Mouse (Mus musculus): Measurements from ENCODE around the gene Pde6d. TPM values are rescaled to one million over a fixed set of nuclear protein-coding genes. Genes with fewer than 3 reads are reported as not detected.

Gene Pde6d
- total RNA-seq, 2 experiments from 2014 or later, result 37.9 to 40.9 TPM

DNA sequence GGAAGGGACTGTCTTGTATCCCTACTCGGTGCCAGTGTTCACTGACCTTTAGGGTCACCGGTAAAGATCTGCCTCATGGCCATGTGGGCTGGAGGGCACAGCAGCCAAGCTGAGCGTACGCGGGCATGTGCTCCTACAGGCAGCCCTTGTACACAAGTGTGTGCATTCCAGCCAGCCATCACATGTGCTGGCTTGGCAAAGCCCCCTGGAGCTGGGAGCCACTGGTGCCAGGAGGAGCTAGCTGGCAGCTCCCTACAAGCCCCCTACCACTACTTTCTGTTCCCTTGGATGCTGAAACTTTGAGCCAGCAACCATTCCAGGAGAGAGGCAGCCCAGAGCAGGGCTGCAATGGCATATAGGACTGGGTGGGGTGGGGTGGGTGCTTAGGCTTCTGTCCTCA is 76.0 kb downstream of the Pde6d start:
- DNase-seq, result no peak
- intact Hi-C loops (cut with DNase I), result no loop called here

DNA sequence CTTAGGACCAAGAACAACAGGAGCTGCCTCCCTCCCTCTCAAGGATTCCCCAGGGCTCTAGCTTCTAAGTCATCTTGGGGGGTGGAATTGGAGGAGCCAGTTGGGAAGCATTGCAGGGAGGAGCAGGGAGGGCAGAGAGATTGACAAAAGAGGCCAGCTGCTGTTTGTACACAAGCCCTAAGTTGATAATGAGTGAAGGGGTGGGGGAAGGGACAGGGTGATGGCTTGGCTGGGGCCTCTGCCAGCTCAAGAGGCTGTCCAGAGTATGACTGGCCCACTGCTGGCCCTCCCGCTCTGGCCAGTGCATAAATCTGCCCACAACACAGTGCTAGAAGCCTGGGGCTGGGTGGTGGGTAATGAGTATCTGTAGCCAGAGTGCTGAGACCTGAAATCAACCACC is 77.0 kb downstream of the Pde6d start:
- DNase-seq, result peak; percentile 76 to 79
- intact Hi-C loops (cut with DNase I), result no loop called here

DNA sequence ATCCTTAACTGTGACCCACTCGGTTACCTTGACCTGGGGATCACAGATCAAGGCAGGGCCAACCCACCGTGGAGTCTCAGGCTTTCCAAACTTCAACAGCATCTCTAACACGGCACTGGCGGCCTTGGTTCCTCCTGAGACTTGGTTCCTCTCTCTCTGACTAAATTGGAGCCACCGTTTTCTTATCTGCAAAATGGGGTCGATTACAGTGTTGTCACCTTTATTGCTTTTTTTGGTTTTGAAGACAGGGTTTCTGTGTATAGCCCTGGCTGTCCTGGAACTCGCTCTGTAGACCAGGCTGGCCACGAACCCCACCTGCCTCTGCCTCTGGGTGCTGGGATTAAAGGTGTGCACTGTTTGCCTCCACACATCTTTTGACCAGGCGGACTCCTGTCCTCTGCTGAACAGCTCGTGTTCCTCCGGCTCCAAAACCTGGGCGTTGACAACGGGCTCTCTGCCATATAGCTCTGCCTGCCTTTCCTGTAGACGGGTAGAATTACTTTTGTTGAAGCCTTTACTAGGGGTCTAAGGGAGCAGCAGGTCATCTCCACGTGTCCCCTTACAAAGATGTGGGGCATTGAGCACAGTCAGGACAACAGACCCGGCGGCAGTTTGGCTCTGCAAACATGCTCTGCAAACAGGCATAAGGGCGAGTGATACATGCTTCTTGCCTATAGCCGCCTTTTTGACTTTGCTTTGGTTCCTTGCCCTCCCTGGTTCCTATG is 77.6 kb downstream of the Pde6d start:
- DNase-seq, result peak; percentile 65 to 69
- intact Hi-C loops (cut with DNase I), result loop anchor here (1.0 kb wide), 1 partner anchor 33 kb away; no protein-coding TSS in a partner anchor

DNA sequence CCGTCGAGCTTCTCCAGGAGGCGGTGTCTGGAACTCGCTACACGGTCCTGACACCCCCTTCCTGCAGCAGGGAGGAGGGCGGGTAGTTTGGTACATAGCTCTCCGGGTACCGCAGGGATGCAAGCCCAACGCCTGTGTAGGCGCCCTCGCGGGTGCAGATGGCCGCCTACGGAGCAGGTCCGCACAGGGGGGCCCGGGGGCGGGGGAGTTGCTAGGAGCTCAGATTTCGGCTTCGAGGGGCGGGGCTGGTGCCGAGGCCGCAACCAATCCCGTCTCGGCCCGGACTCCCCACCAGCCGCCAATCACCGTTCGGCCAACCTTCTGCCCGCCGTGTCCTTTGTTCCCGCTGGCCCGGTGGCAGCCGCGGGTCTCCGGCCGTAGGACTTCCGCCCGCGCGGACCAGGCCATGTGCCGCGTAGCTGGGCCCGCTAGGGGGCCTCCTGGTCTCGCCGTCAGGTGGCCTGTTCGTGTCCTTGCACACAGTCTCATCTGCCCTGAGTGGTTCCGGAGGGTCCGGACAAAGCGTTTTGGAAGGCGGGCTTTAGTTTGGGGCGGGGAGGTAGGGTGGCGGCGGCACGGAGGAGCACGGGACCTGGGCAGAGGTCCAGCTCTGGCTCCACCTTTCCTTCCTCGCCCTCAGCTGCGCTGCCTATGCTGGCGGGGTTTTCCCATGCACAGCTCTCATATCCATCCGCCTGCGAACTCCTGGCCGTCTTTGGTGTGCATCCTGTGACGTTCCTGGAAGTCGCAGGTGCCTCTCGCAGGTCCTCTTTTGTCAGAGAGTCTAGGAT is 78.3 kb downstream of the Pde6d start:
- peak; percentile 97 to 98 for DNase-seq
- intact Hi-C loops (cut with DNase I), result loop anchor here (1.0 kb wide), 1 partner anchor 32 kb away; no protein-coding TSS in a partner anchor

DNA sequence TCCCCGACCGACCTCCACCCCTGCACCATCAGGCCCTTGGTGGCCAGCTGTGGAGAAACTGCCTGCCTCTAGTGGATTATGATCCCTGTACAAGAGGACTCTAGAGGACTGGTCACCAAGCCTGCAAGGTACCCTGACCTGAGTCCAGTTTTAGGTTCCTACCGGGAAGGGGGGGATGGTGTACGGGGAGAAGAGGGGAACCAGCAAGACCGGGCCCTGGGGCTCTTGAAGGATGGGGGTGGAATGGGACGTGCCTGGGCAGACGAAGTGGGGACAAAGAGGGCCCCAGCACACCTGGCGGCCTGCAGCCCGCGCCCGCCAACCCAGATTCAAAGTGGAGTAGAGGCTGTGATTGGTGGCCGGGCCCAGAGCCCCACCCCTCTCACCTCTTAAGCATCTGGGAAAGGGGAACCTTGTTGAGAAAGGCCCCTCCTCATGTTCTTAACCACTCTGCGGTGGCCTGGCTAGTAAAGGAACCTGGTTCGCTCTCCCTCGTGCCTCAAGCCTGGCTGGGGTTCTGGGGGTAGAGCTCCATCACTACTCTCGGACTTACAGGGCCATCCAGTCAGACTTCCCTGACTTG is 79.2 kb downstream of the Pde6d start:
- DNase-seq, result peak in 1 of 2 experiments; percentile 40
- intact Hi-C loops (cut with DNase I), result no loop called here

DNA sequence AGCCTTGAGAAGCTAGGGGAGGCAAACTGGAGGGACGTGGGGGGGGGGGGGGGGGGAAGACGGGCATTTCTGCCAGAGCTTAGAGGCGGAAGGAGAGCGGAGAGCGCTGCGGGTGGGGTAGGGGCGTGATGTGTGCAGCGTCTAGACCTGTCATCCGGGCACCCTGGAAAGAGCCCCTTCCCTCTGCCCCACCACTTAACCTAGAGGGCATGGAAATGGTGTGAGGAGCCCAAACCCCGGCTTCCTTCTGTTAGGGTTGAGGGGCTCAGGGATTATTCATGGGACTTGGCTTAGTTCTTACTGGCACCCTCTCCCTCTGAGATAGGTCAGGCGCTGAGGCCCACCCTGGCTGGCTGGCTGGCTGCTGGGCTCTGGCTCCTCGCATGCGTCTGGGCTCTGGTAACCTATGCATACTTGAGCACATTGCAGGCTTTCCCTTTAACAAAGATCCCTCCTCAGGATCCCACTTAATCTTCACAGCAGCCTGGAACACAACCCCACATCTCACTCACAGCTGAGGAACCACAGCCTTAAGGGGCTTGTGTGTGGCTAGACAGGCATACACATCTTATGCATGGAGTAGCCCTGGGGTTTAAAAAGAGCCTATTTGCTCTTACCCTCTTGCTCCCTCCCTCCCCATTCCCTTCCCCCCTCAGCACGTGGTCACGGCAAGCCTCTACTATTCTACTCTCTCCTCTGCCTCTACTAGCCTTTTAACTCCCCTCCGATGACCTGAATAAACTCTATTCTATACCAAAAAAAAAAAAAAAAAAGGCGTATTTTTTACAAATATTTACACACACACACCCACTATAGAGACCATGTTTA is 80.0 kb downstream of the Pde6d start:
- intact Hi-C loops (cut with DNase I), result no loop called here

DNA sequence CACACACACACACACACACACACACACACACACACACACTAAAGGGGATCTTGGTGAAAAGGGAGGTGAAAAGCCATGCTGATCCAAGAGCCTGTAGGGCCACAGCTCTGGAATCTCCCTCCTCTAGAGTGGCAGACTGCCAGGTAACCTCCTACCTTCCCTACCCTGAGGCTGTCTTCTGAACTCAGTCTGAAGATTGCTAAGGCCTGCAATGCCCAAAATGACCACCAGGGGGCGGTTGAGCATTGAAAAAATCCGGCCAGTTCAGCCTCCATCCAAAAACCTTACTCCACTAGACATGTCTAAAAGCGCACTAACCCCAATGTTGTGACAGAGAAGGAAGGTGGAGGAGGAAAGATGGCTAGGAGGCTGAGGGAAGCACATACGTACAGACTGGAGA is 80.9 kb downstream of the Pde6d start:
- intact Hi-C loops (cut with DNase I), result loop anchor here (1.0 kb wide), 2 partner anchors 27 to 31 kb away; no protein-coding TSS in a partner anchor
- DNase-seq, result peak; percentile 95 to 98

More for the DNA sequence above, 80.0 kb downstream of the Pde6d start:
- DNase-seq, result no peak

DNA sequence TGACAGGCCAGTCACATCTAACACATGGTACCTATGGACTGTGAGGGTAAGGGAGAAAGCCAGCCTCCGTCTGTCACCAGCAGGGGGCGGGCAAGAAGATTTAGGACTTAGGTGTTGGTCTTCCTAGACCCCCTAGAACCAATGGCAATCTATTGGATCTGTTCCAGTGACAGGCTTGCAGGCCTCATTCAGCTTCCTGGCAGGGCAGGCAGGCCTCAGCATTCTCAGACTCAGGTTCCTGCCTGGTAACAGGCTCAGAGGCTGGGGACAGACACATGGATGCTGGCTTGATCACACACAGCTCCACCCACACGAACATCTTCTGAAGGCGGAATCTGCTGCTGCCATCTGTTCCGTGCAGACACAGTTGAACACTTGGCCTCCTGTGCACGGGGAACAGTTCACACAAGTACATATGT is 81.3 kb downstream of the Pde6d start:
- peak; percentile 63 to 78 for DNase-seq
- intact Hi-C loops (cut with DNase I), result loop anchor here (1.0 kb wide), 2 partner anchors 27 to 31 kb away; no protein-coding TSS in a partner anchor

DNA sequence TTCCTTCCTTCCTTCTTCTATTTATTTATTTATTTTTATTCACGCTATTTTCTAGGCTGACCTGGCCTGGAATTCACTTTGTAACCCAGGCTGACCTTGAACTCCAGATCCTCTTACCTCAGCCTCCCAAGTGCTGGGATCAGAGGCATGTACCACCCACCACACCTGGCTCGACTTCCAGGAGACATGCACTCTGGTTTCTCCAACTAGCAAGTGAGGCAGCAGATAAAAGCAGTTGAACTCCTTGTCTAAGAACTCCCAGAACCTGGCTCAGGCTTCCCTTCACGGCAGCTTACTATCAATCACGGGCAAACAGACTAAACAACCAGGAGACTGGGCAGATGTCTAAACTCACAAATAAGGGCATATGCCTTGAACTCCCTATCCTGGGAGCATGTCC is 81.7 kb downstream of the Pde6d start:
- no peak for DNase-seq
- intact Hi-C loops (cut with DNase I), result loop anchor here (1.0 kb wide), 3 partner anchors 28 to 60 kb away; no protein-coding TSS in a partner anchor

DNA sequence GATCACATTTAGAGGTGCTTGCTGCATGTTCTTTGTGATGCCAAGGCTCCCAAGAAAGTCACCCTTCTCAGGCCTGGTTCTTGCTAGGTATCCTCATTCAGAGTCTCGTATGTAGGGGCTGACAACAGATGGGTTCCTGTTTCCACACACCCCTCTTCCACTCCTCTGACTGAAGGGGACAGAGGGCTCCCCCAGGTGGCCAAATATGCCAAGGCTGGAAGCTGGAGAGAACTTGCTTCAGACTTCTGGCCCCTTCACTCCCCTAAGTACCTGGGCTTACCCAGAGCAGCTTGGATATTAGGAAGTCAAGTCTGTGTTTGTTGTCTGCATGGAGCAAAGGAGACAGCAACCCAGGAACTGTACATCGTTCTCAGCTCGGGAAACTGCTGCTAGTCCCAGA is 82.5 kb downstream of the Pde6d start:
- peak; percentile 81 to 86 for DNase-seq
- intact Hi-C loops (cut with DNase I), result loop anchor here (1.0 kb wide), 2 partner anchors 28 to 60 kb away; no protein-coding TSS in a partner anchor

DNA sequence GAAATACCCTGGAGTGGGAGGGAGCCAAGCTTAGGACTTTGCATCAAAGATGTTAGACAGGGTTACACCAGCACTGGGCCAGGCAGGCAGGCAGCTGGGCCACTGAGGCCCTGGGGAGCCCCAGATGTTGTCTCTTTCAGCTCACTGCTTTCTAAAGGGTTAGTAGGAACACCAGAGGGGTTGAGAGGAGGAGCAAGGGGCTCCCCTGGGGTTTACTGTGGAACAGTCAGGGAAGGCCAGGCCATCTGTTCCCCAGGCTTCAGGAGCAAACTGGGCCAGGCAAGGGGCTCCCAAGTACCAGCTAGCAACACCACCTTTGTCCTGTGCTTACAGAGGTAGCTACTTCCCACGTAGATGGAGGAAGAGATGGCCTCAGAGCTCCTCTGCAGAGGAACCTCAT is 83.8 kb downstream of the Pde6d start:
- intact Hi-C loops (cut with DNase I), result loop anchor here (1.0 kb wide), 1 partner anchor 26 kb away; no protein-coding TSS in a partner anchor
- peak in 1 of 2 experiments; percentile 53 for DNase-seq

DNA sequence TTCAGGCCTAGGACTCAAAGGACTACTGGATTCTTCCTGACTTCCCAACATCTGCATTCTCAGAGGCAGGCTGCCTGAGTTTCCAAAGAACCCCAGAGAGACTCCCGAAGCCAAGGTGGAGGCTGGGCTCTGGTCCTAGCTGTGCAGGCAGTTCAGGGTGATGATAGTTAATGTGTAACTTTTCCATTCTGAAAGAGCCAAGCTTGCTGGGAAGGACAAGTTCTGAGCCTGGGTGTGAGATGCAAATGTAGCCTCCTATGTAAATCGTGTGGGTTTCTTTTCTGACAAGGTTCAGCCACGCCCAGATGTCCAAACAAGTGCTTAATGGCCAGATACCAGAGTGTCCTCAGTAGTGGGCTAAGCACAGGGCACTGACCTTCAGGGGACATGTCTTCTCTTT is 84.4 kb downstream of the Pde6d start:
- peak in 1 of 2 experiments; percentile 32 for DNase-seq
- intact Hi-C loops (cut with DNase I), result no loop called here

DNA sequence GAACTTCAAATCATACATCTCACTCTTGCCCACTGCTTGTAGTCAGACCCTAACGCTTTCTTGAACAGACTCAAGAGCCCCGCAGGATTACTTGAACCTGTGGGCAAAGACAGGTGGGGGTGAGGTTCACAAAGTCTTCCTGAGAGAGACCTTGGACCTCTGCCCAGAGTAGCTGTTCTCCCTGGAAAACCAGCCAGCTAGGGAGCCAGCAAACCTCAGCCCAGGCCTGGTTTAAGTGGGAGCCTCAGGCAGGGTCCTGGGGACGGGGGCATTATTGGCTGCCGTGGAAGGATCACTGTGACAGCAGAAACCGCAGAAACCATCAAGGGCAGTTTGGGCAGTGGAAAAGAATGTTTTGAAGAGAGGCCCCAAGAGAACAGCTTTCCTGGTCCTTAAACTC is 85.1 kb downstream of the Pde6d start:
- intact Hi-C loops (cut with DNase I), result no loop called here
- no peak for DNase-seq

DNA sequence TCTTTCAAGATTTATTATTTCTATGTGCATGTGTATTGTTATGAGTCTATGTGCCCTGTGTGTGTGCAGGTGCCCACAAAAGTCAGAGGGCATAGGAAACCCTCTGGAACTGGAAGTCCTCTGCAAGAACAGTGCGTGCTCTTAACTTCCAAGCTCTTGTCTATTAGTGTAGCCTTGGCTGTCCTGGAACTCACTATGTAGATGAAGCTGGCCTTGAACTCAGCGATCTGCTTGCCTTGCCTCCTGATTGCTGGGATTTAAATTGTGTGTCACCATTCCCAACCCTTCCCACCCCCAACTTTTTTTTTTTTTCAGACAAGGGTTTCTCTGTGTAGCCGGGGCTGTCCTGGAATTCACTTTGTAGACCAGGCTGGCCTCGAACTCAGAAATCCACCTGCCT is 86.1 kb downstream of the Pde6d start:
- no peak for DNase-seq
- intact Hi-C loops (cut with DNase I), result no loop called here

DNA sequence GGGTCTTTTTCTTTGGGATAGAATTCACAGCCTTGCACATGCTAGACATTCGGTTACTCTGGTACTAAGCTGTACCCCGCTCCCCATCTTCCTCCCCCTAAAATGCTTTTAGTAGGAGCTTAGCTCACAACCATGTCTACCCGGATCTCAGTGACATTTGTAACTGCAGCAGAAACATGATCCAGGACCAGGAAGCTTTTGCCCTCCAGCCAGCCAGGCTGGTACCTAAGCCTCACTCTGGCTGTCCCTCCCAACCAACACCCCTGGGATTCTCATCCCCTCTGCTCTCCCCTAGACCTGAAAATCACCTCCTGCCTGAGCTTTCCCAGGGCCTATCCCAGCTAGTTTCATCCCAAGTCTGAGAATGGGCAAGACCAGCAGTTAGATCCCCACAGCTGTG is 88.6 kb downstream of the Pde6d start:
- intact Hi-C loops (cut with DNase I), result no loop called here
- DNase-seq, result no peak

Other genes with a start within 250 kb of the Pde6d start
- 100 to 1,000 TPM; 168 to 169 TPM for gene Ncl, start 223.2 kb downstream of the Pde6d start, total RNA-seq (2021)
- gene Nmur1, start 156.4 kb downstream of the Pde6d start, total RNA-seq (2021), result not detected
- not detected for gene Tex44, start 156.3 kb downstream of the Pde6d start, total RNA-seq (2021)
- gene Ptma, start 55.9 kb downstream of the Pde6d start, total RNA-seq (2021), result 100 to 1,000 TPM; 535 to 599 TPM
- gene Cops7b, start 275 bp upstream of the Pde6d start, total RNA-seq (2021), result 10 to 100 TPM; 11.0 to 12.6 TPM
- gene Nppc, start 87.9 kb upstream of the Pde6d start, total RNA-seq (2021), result under 1 TPM; 0.42 to 0.93 TPM
- gene Dis3l2, start 121.2 kb upstream of the Pde6d start, total RNA-seq (2021), result 10 to 100 TPM; 16.0 TPM

Data from heart, postnatal 10 days (tissue).